Mouse (Mus musculus) cortical plate, adult 2 months (tissue): Measurements from ENCODE around the gene Itpr1.

ENCODE experiments used
- CTCF ChIP-seq: fragments of 200-500 bp; IDR thresholded peaks from 2 replicates; pipeline ENCODE4 v1.5.1; 2011; ENCODE audit warnings: mild to moderate bottlenecking, control low read depth, low read length; ENCODE audit not compliant: insufficient read depth; ENCODE audit errors: extremely low read depth
- POLR2A ChIP-seq: fragments of 200-500 bp; IDR thresholded peaks from 2 replicates; pipeline ENCODE4 v1.6.1; 2011; ENCODE audit warnings: mild to moderate bottlenecking, low read length, control low read depth; ENCODE audit not compliant: insufficient read depth; ENCODE audit errors: extremely low read depth

DNA sequence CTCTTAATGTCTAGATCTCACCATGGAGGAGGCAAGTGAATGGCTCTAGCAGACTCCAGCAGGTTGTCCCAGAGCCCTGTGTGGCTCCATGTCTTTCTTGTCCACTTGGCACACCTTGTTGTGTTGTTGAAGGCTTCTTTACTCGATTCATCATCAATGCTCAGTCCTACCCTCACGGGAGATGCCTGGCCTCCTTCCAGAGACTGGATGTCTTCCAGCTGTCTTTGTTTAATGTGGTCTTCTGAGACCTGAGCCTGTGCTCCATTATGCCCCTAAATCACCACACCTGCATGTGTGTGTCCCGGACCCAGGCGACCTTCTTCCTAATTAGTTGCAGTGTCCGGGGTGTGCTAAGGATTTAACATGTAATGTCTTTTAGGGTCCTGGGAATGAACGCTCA is 254.7 kb downstream of the Itpr1 start:
- TF ChIP-seq POLR2A, result no peak
- TF ChIP-seq CTCF, result no peak
